Mouse (Mus musculus) myocyte (in vitro differentiated cells): ENCODE measurements around the gene Tdgf1. TPM values are rescaled to one million over a fixed set of nuclear protein-coding genes. Genes with fewer than 3 reads are reported as not detected.

Source experiments
- H3K27me3 ChIP-seq: one replicate; pipeline ENCODE4 v1.6.1; 2011; ENCODE audit not compliant: control insufficient read depth, insufficient read depth, insufficient read length
- H3K36me3 ChIP-seq: one replicate; pipeline ENCODE4 v1.6.1; 2011; ENCODE audit not compliant: control insufficient read depth, insufficient read depth
- H3K4me2 ChIP-seq: one replicate; pipeline ENCODE4 v1.6.1; 2011; ENCODE audit warnings: low read depth, control low read depth
- H3K4me3 ChIP-seq: one replicate; pipeline ENCODE4 v1.5.1; 2011; ENCODE audit warnings: mild to moderate bottlenecking, control low read depth, moderate library complexity
- H3K79me2 ChIP-seq: one replicate; pipeline ENCODE4 v1.6.1; 2011; ENCODE audit not compliant: control insufficient read depth, insufficient read depth
- H3ac ChIP-seq: one replicate; pipeline ENCODE4 v1.6.1; 2011; ENCODE audit not compliant: control insufficient read depth, insufficient read length
- CEBPB ChIP-seq: IDR thresholded peaks from 2 replicates; pipeline ENCODE4 v1.6.1; 2011; ENCODE audit warnings: mild to moderate bottlenecking, moderate library complexity; ENCODE audit not compliant: poor library complexity, insufficient read depth, severe bottlenecking
- E2F4 ChIP-seq: IDR thresholded peaks from one replicate; pipeline ENCODE4 v1.6.1; 2011; ENCODE audit warnings: mild to moderate bottlenecking, control low read depth, moderate library complexity; ENCODE audit not compliant: insufficient read depth
- MAX ChIP-seq: IDR thresholded peaks from one replicate; pipeline ENCODE4 v1.6.1; 2011; ENCODE audit warnings: low read depth, mild to moderate bottlenecking, control low read depth
- MYOD1 ChIP-seq, 3 experiments: IDR thresholded peaks; one replicate each; pipeline ENCODE4 v1.6.1; 2011; ENCODE audit warnings: control low read depth in 2 of 3, low read depth in 2 of 3, mild to moderate bottlenecking in 2 of 3, moderate library complexity in 1 of 3; ENCODE audit not compliant: insufficient read length in 2 of 3, control insufficient read depth in 1 of 3
- MYOG ChIP-seq, 3 experiments: IDR thresholded peaks; one replicate each; pipeline ENCODE4 v1.6.1; 2011; ENCODE audit warnings: control low read depth in 2 of 3, low read depth in 2 of 3, mild to moderate bottlenecking in 2 of 3; ENCODE audit not compliant: insufficient read length in 2 of 3, control insufficient read depth in 1 of 3, insufficient read depth in 1 of 3
- POLR2A ChIP-seq: IDR thresholded peaks from one replicate; pipeline ENCODE4 v1.6.1; 2011; ENCODE audit warnings: low read depth, mild to moderate bottlenecking, control low read depth, moderate library complexity; ENCODE audit not compliant: insufficient read length
- POLR2AphosphoS2 ChIP-seq: IDR thresholded peaks from one replicate; pipeline ENCODE4 v1.6.1; 2011; ENCODE audit warnings: low read depth, control low read depth; ENCODE audit not compliant: insufficient read length
- REST ChIP-seq: IDR thresholded peaks from one replicate; pipeline ENCODE4 v1.6.1; 2011; ENCODE audit warnings: mild to moderate bottlenecking, control low read depth, moderate library complexity; ENCODE audit not compliant: insufficient read depth, insufficient read length
- SRF ChIP-seq: IDR thresholded peaks from one replicate; pipeline ENCODE4 v1.6.1; 2011; ENCODE audit warnings: low read depth; ENCODE audit not compliant: control insufficient read depth, insufficient read length
- TCF12 ChIP-seq: IDR thresholded peaks from one replicate; pipeline ENCODE4 v1.6.1; 2011; ENCODE audit warnings: mild to moderate bottlenecking, control low read depth; ENCODE audit not compliant: poor library complexity, insufficient read depth, severe bottlenecking
- TCF3 ChIP-seq: IDR thresholded peaks from one replicate; pipeline ENCODE4 v1.6.1; 2011; ENCODE audit warnings: low read depth, control low read depth; ENCODE audit not compliant: insufficient read length
- USF1 ChIP-seq: IDR thresholded peaks from one replicate; pipeline ENCODE4 v1.6.1; 2011; ENCODE audit warnings: low read depth, mild to moderate bottlenecking, control low read depth, moderate library complexity
- polyA plus RNA-seq: library from polyadenylated mRNA; unstranded; fragments of >200 nt; fragmentation: generic; extraction: Trizol; gene quantifications from one replicate; pipeline ENCODE4 v1.2.1, GENCODE M21; 2012; ENCODE audit warnings: missing spikeins

The Tdgf1 gene
- polyA plus RNA-seq, 1 experiment = not detected

- H3K4me2 ChIP-seq = no peak overlapping the region
- TF ChIP-seq POLR2AphosphoS2 (no peak), E2F4 (no peak), TCF12 (no peak), TCF3 (no peak), USF1 (no peak), SRF (no peak), MYOD1 (IDR thresholded peaks at IDR 0.05; ENCODE audit: control insufficient read depth in 1 of 3, insufficient read length in 2 of 3, low read depth in 2 of 3) (no peak), REST (no peak), MAX (no peak), CEBPB (no peak), MYOG (IDR thresholded peaks at IDR 0.05; ENCODE audit: control insufficient read depth in 1 of 3, insufficient read depth in 1 of 3, insufficient read length in 2 of 3, low read depth in 2 of 3) (no peak), POLR2A (no peak)
- no peaks in the 10 kb centered on the region for H3K36me3 ChIP-seq
- no peak overlapping the region for H3K4me3 ChIP-seq
- H3K79me2 ChIP-seq = no peaks in the 10 kb centered on the region
- H3K27me3 ChIP-seq = peaks cover 11% of the 10 kb centered on the region
- H3ac ChIP-seq = no peak overlapping the region
Measured at GRCm38 (mm10) chr9:110947261-110947661, 1.3 kb upstream of the Tdgf1 start.

- H3K4me3 ChIP-seq = no peak overlapping the region
- no peaks in the 10 kb centered on the region for H3K79me2 ChIP-seq
- H3K36me3 ChIP-seq = no peaks in the 10 kb centered on the region
- H3K4me2 ChIP-seq = no peak overlapping the region
- H3ac ChIP-seq = no peak overlapping the region
- TF ChIP-seq CEBPB = no peak
- peaks cover 18% of the 10 kb centered on the region for H3K27me3 ChIP-seq
Measured at GRCm38 (mm10) chr9:110946548-110947044, 638 bp upstream of the Tdgf1 start.

- TF ChIP-seq E2F4 = no peak
- no peak for TF ChIP-seq POLR2AphosphoS2
- TF ChIP-seq CEBPB = no peak
- no peak for TF ChIP-seq TCF12
- no peak for TF ChIP-seq MYOG (IDR thresholded peaks at IDR 0.05; ENCODE audit: control insufficient read depth in 1 of 3, insufficient read depth in 1 of 3, insufficient read length in 2 of 3, low read depth in 2 of 3)
- TF ChIP-seq MAX = no peak
- no peak for TF ChIP-seq SRF
- TF ChIP-seq TCF3 = no peak
- TF ChIP-seq USF1 = no peak
- TF ChIP-seq REST = no peak
- no peak for TF ChIP-seq MYOD1 (IDR thresholded peaks at IDR 0.05; ENCODE audit: control insufficient read depth in 1 of 3, insufficient read length in 2 of 3, low read depth in 2 of 3)
- no peak for TF ChIP-seq POLR2A
- no peak overlapping the region for H3ac ChIP-seq
- no peak overlapping the region for H3K4me2 ChIP-seq
- H3K27me3 ChIP-seq = peaks cover 22% of the 10 kb centered on the region
- no peak overlapping the region for H3K4me3 ChIP-seq
- H3K79me2 ChIP-seq = no peaks in the 10 kb centered on the region
- no peaks in the 10 kb centered on the region for H3K36me3 ChIP-seq
Measured at GRCm38 (mm10) chr9:110945343-110945742, 615 bp downstream of the Tdgf1 start.

- TF ChIP-seq E2F4 = no peak
- TF ChIP-seq POLR2AphosphoS2 = no peak
- TF ChIP-seq MYOD1 (IDR thresholded peaks at IDR 0.05; ENCODE audit: control insufficient read depth in 1 of 3, insufficient read length in 2 of 3, low read depth in 2 of 3) = no peak
- TF ChIP-seq CEBPB = no peak
- no peak for TF ChIP-seq REST
- no peak for TF ChIP-seq MAX
- no peak for TF ChIP-seq POLR2A
- TF ChIP-seq SRF = no peak
- no peak for TF ChIP-seq MYOG (IDR thresholded peaks at IDR 0.05; ENCODE audit: control insufficient read depth in 1 of 3, insufficient read depth in 1 of 3, insufficient read length in 2 of 3, low read depth in 2 of 3)
- TF ChIP-seq TCF3 = no peak
- no peak for TF ChIP-seq TCF12
- Histone ChIP-seq H3K4me3 (no peak overlapping the region), H3K4me2 (no peak overlapping the region), H3K27me3 (peaks cover 22% of the 10 kb centered on the region), H3ac (no peak overlapping the region), H3K36me3 (no peaks in the 10 kb centered on the region), H3K79me2 (no peaks in the 10 kb centered on the region)
Measured at GRCm38 (mm10) chr9:110944265-110944664, 1.7 kb downstream of the Tdgf1 start.
